In genomic region chr7:34230116-34230515, GRCm38 (mm10) we compare ENCODE assay signal across 8 mouse cellular contexts. TPM values are rescaled to one million over a fixed set of nuclear protein-coding genes. Genes with fewer than 3 reads are reported as not detected.
A peak's percentile ranks its signal among the peaks of the same experiment; 100 is the strongest.
DNase-seq lines count a peak whose midpoint lies in the region; ATAC-seq lines count a peak whose summit lies in the region.

Gpi1 (minus strand) TSS chr7:34230336.

- H3K9me3 ChIP-seq in intestine, embryonic 15.5 days: no peaks in the 10 kb centered on the region
- H3K9me3 ChIP-seq in midbrain, embryonic 11.5 days (ENCODE audit: control insufficient read depth, low read length): no peaks in the 10 kb centered on the region

- peaks cover 36% of the 10 kb centered on the region for H3K4me1 ChIP-seq in intestine, embryonic 15.5 days (replicated peaks)
- H3K4me1 ChIP-seq in midbrain, embryonic 11.5 days (ENCODE audit: control insufficient read depth, insufficient read depth, low read length): peaks cover 20% of the 10 kb centered on the region

- 1% methylated on average over 39 of the region's 39 CpGs for WGBS in intestine, embryonic 15.5 days
- 0% methylated on average over 39 of the region's 39 CpGs for WGBS in midbrain, embryonic 11.5 days

- H3K27me3 ChIP-seq in intestine, embryonic 15.5 days (replicated peaks): no peaks in the 10 kb centered on the region
- no peaks in the 10 kb centered on the region for H3K27me3 ChIP-seq in midbrain, embryonic 11.5 days (ENCODE audit: control insufficient read depth, insufficient read depth, low read length)

- H3K27ac ChIP-seq in intestine, embryonic 15.5 days: peak within 1 kb of the TSS; percentile 88
- peak within 1 kb of the TSS; percentile 40 for H3K27ac ChIP-seq in midbrain, embryonic 11.5 days (ENCODE audit: low read depth, low read length)

- peak within 1 kb of the TSS; percentile 77 for H3K4me3 ChIP-seq in intestine, embryonic 15.5 days (replicated peaks)
- peak within 1 kb of the TSS; percentile 71 for H3K4me3 ChIP-seq in midbrain, embryonic 11.5 days (ENCODE audit: low read depth, low read length)

- ATAC-seq in intestine, embryonic 15.5 days: peak; percentile 72
- peak; percentile 78 for ATAC-seq in midbrain, embryonic 11.5 days (ENCODE audit: low FRiP score)

- H3K9ac ChIP-seq in intestine, embryonic 15.5 days: peak within 1 kb of the TSS; percentile 86
- H3K9ac ChIP-seq in midbrain, embryonic 11.5 days (ENCODE audit: low read length): peak within 1 kb of the TSS; percentile 80

- peaks cover 15% of the 10 kb centered on the region; the same call in 1 of the 2 replicates for H3K36me3 ChIP-seq in intestine, embryonic 15.5 days
- H3K36me3 ChIP-seq in midbrain, embryonic 11.5 days (ENCODE audit: control insufficient read depth, insufficient read depth, low read length): no peaks in the 10 kb centered on the region

- intact Hi-C loops in left cerebral cortex, postnatal 4 days (cut with DNase I): no loop called here

- DNase-seq in 3134 (ENCODE audit: extremely low read depth, insufficient read length, low spot score): peak; percentile 98
- DNase-seq in adrenal gland, postnatal 10 days: peak; percentile 90
- DNase-seq in embryo, embryonic 9.5 days (ENCODE audit: extremely low spot score): peak; percentile 93
- DNase-seq in gastrocnemius, postnatal 4 days (ENCODE audit: low spot score in 2 of 2): peak; percentile 79 to 83
- peak; percentile 87 for DNase-seq in left cerebral cortex, postnatal 4 days
- DNase-seq in midbrain, embryonic 11.5 days (ENCODE audit: low spot score, missing footprints): peak; percentile 98
- peak; percentile 75 for DNase-seq in right cerebral cortex, postnatal 4 days

- peak within 1 kb of the TSS; percentile 79 for H3K4me2 ChIP-seq in intestine, embryonic 15.5 days (replicated peaks)
- peak within 1 kb of the TSS; percentile 85 for H3K4me2 ChIP-seq in midbrain, embryonic 11.5 days

RNA-seq across cellular contexts. Expression of gene Gpi1, which starts in this region (rescaled TPM):
- 100 to 1,000 TPM; 373 to 446 TPM for total RNA-seq in adrenal gland, postnatal 10 days (2021)
- 100 to 1,000 TPM; 799 to 899 TPM for total RNA-seq in gastrocnemius, postnatal 4 days (2021)
- 421 and 423 TPM in 2 replicates for polyA plus RNA-seq in intestine, embryonic 15.5 days (2015; fragmentation: Nextera tagmentation; extraction: Ambion mirVana)
- 100 to 1,000 TPM; 317 to 394 TPM for total RNA-seq in left cerebral cortex, postnatal 4 days (2021)
- polyA plus RNA-seq in midbrain, embryonic 11.5 days (2014; fragmentation: Nextera tagmentation; extraction: Ambion mirVana): 277 and 282 TPM in 2 replicates

Comparison
In these comparisons a context has a peak if more than half of its experiments do, and no peak if none do; other contexts are left out.
1. Peak in every context shown above with its lines: DNase-seq, ATAC-seq, H3K4me3 ChIP-seq and H3K27ac ChIP-seq.